Mouse (Mus musculus) c-Kit-positive CD71-negative TER-119-negative erythroid progenitor cells, embryonic 14.5 days (primary cell): ENCODE measurements around the gene Rnf121.
"Not testable (repeated sequence)": the region's sequence is repeated elsewhere in the genome, so short reads cannot be mapped to it uniquely, and the experiment has no call there.

Experiments used
- DNase-seq: peaks from one replicate; pipeline ENCODE4 v3.0.0-alpha.2; 2013; ENCODE audit warnings: low read depth

Rnf121 gene

DNA sequence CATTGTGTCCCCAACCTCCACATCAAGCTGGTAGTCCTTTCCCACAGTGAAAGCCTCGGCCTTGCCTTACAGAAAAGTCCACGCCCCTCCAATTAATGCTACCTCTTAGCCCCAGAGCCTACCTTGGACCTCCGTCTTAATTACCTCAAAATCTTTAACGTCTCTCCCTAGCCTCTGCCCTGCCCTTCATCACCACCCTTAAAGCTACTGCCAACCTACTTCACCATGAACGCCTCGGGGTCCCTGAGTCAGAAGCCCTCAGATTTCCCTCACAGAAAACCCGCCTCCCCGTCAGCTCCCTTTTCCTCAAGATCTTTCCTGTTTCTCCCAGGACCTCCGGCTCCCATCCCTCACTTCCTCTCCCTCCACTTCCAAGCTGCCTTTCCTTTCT, 619 bp downstream of the Rnf121 start:
- DNase-seq, result no peak

DNA sequence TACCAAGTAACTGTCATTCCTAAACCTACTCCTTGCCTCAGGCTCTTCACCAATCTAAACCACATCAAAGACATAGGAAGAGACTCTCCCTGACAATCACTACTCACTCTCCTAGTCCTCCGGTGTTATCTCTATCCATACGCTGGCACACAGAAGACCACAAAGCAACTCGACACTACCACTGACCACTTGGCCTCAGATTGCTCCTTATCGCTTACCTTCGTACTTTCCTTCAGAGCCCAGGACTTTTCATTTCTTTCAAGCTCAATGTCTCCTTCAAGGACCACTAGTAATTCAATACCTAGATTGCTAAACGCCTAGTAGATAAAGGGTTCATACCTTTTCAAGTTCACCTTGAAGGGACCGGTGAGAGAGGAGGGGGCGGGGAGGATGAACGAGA, 1.4 kb downstream of the Rnf121 start:
- no peak for DNase-seq

DNA sequence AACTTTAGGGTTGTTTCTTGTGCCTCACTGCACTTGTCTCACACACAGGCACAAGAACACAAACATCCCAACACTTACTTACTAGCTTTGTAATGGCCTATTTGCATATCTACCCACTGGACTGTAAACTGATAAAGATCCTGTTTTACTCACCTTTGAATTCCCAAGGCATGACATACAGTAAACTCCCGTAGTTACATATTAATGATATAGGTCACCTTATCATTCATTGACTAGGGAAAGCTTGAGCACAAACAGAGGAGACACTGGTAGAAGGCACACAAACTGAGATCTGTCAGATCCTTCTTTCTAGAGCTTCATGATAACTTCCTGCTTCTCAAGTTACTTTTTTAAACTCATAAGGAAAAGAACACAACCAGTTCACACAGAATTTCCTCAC, 3.1 kb downstream of the Rnf121 start:
- no peak for DNase-seq

GRCm38 (mm10) chr7:102061353-102061752, 3.9 kb downstream of the Rnf121 start:
- DNase-seq, result no peak

DNA sequence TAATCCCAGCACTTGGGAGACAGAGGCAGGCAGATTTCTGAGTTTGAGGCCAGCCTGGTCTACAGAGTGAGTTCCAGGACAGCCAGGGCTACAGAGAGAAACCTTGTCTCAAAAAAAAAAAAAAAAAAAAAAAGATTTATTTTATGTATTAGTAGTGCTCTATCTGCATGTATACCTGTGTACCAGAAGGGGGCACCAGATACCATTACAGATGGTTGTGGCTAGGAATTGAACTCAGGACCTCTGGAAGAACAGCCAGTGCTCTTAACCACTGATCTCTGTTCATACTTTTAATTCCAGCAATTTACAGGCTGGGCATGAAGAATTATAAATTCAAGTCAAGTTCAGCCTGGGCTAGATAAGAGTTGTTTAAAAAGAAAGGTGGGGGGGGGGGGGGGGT, 16.7 kb downstream of the Rnf121 start:
- not testable (repeated sequence) for DNase-seq

GRCm38 (mm10) chr7:102042314-102042713, 23.0 kb downstream of the Rnf121 start:
- no peak for DNase-seq

- no peak for DNase-seq
Measured at GRCm38 (mm10) chr7:102037318-102037717, 28.0 kb downstream of the Rnf121 start.

DNA sequence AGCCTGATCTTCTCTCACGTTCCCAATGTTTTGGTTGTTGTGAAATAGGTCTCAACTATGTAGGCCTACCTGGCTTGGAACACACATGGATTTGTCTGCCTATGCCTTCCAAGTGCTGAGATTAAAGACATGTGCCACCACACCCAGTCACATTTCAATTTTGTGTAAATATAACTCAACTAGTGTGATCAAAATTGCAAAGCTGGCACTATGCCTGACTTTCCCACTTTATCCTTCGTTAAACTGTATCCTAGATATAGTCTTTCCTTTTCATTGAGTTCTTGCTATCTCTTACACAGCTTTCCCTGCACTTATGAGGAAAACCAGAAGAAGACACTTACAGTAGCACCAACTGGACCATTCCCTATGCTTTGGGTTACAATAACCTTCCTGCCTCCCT, 29.7 kb downstream of the Rnf121 start:
- no peak for DNase-seq

- no peak for DNase-seq
Measured at GRCm38 (mm10) chr7:102034904-102035303, 30.4 kb downstream of the Rnf121 start.

- DNase-seq, result no peak
Measured at GRCm38 (mm10) chr7:102025187-102026119, 39.8 kb downstream of the Rnf121 start.

- no peak for DNase-seq
Measured at GRCm38 (mm10) chr7:102023821-102024220, 41.4 kb downstream of the Rnf121 start.

DNA sequence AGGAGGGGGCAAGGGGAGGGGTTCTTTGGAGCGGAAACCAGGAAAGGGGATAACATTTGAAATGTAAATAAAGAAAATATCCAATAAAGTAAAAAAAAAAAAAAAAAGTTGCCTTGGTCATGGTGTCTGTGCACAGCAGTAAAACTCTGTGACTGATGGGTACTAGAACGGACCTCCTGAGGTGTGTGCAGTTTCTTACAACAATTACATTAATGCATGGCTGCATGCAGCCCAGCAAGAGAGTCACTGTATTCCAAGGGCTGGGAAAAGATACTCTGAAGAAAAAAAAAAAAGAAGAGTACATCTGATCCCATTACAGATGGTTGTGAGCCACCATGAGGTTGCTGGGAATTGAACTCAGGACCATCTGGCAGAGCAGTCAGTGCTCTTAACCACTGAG, 44.3 kb downstream of the Rnf121 start:
- DNase-seq, result not testable (repeated sequence)

GRCm38 (mm10) chr7:102019362-102019761, 45.9 kb downstream of the Rnf121 start:
- DNase-seq, result no peak

DNA sequence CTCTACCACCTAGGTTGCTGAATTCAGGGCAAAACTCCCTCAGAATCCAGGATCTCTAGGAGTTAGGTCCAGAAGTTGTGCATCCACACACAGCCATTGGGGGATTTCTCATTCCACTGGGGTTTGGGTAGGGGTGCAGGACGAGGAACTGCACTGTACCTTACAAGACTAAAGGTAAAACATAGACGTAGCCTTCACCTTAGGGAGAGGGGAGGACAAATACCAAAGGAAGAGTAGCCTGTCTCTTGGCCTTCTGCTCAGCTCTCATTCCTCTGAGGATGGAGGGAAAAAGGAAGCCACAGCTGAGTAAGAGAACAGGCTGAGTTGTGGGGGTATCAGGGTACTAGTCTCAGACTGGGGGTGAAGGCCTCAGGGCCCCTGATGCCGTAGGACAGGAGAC, 46.7 kb downstream of the Rnf121 start, which contains the start of gene Il18bp:
Il18bp (minus strand) TSS at position 101 of the 400 bp plus-strand sequence.
- no peak for DNase-seq

- no peak for DNase-seq
Measured at GRCm38 (mm10) chr7:102018034-102018433, 47.2 kb downstream of the Rnf121 start.

- no peak for DNase-seq
Measured at GRCm38 (mm10) chr7:102017452-102017851, 47.8 kb downstream of the Rnf121 start.

DNA sequence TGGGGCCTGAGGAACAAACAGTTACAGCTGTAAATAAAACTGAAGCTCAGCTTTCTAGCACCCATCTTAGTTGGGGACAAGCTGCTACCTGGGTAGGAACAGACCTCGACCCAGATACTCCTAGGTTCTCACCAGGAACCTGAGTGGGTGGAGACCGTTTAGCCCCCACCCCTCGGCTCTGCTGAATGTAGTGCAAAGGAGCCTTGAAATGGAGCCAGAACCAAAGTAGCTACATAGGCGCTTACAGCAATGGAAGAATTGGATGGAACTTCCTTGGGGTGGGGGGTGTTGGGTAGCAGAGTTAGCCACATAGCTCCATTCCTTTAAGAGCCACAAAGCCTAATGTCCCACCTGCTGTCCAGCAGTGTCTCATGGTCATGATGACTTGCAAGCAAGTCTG, 48.3 kb downstream of the Rnf121 start:
- DNase-seq, result no peak

DNA sequence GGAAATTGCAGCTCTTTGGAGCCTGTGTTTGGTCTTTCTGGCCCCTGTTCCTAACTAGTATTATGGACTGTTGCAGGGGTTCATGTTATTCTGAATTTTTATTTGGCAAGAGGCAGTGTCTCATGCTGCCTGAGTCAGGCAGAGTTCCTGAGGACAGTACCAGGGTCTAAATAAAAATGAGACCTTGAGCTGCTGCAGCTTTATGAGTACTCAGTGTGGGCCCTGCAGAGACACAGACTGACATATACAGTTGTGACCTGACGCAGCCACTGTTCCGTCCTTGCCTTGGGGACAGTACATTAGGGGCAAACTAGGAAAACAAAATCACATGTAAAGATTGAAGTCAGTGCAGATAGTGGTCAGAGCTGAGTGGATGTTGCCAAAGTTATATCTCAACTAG, 50.3 kb downstream of the Rnf121 start:
- no peak for DNase-seq

GRCm38 (mm10) chr7:102013416-102013815, 51.9 kb downstream of the Rnf121 start:
- no peak for DNase-seq

DNA sequence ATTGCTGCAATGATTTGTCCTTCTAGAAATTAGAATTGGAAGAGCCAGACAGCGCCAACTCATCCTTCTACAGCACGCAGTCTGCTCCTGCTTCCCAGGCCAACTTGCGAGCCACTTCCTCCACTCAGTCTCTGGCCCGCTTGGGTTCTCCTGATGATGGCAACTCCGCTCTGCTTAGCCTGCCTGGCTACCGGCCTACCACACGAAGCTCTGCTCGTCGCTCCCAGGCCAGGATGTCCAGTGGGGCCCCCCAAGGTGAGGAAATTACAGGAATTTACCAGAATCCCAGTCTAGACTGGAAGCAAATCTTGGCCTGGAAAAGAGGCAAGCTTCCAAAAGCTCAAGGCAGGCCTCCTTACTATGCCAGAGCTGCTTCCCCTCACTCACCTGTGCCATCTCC, 53.4 kb downstream of the Rnf121 start:
- no peak for DNase-seq

- DNase-seq, result no peak
Measured at GRCm38 (mm10) chr7:102006520-102006919, 58.7 kb downstream of the Rnf121 start.

GRCm38 (mm10) chr7:102000921-102001630, 64.2 kb downstream of the Rnf121 start:
- DNase-seq, result no peak

DNA sequence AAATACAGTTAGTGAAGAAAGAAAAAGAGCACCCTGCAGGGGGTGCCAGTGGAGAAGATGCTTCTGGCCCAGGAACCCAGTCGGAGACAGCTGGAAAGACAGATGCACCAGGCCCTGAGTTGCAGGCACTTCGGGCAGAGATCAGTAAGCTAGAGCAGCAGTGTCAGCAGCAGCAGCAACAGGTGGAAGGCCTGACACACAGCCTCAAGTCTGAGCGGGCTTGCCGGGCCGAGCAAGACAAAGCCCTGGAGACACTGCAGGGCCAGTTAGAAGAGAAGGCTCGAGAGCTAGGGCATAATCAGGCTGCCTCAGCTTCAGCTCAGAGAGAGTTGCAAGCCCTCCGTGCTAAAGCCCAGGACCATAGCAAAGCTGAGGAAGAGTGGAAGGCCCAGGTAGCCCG, 65.0 kb downstream of the Rnf121 start:
- no peak for DNase-seq
